Mouse (Mus musculus): ENCODE measurements around the gene Adra1b. TPM values are rescaled to one million over a fixed set of nuclear protein-coding genes. Genes with fewer than 3 reads are reported as not detected.

Adra1b gene
- total RNA-seq, 1 experiment: 0.71 TPM

- TF ChIP-seq ZNF384 (IDR thresholded peaks at IDR 0.05; ENCODE audit: low read depth, low read length) (no peak), MAFK (IDR thresholded peaks at IDR 0.05; ENCODE audit: insufficient read depth, low read depth, low read length) (no peak), ZC3H11A (IDR thresholded peaks at IDR 0.05; ENCODE audit: borderline replicate concordance, low read depth, low read length) (no peak)
- no peaks in the 10 kb centered on the region for H3K9me3 ChIP-seq (ENCODE audit: control insufficient read depth, insufficient read depth, low read depth, low read length)
- no peaks in the 10 kb centered on the region for H3K36me3 ChIP-seq (ENCODE audit: control insufficient read depth, insufficient read depth, low read length, poor library complexity, severe bottlenecking)
- no peaks in the 10 kb centered on the region for H3K4me1 ChIP-seq (ENCODE audit: control insufficient read depth in 2 of 2, insufficient read depth in 2 of 2, low read length in 2 of 2, poor library complexity in 1 of 2)
- in situ Hi-C loops (cut with MboI; ENCODE audit: low sequenced_read_pairs in 2 of 2, unreplicated experiment in 2 of 2): no loop called here
- no peak overlapping the region for H3K27ac ChIP-seq (ENCODE audit: insufficient read depth, low read depth, low read length, poor library complexity, severe bottlenecking)
- no peak for DNase-seq (ENCODE audit: low read depth, low spot score)
- H3K9ac ChIP-seq (ENCODE audit: insufficient read depth, low read depth, low read length, poor library complexity, severe bottlenecking): no peak overlapping the region
- no peak overlapping the region for H3K4me3 ChIP-seq (ENCODE audit: insufficient read depth in 1 of 2, low read depth in 1 of 2, low read length in 2 of 2, poor library complexity in 1 of 2, severe bottlenecking in 1 of 2)
Observed at GRCm38 (mm10) chr11:43795992-43796391, 105.0 kb downstream of the Adra1b start.

DNA sequence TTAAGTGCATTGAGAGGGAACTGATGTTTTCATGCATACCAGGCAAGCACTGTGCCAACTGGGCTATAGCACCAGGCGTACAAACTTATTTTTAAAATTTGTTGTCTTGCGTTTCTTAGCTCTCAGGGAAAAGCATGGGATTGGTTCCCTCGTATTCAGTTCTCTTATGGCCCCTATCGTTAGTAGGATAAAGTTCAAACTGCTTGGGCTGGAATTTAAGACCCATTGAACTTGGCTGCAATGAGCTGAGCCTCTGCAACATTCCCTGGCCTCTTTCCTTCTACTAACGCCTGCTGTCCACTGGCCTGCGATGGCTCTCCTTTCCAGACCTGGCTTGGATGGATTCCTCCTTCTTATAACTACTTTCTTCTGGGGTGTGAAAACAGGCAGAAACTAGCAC is 110.6 kb downstream of the Adra1b start:
- Histone ChIP-seq H3K4me1 (ENCODE audit: control insufficient read depth in 2 of 2, insufficient read depth in 2 of 2, low read length in 2 of 2, poor library complexity in 1 of 2) (no peaks in the 10 kb centered on the region), H3K9ac (ENCODE audit: insufficient read depth, low read depth, low read length, poor library complexity, severe bottlenecking) (no peak overlapping the region), H3K4me3 (ENCODE audit: insufficient read depth in 1 of 2, low read depth in 1 of 2, low read length in 2 of 2, poor library complexity in 1 of 2, severe bottlenecking in 1 of 2) (no peak overlapping the region), H3K36me3 (ENCODE audit: control insufficient read depth, insufficient read depth, low read length, poor library complexity, severe bottlenecking) (no peaks in the 10 kb centered on the region), H3K9me3 (ENCODE audit: control insufficient read depth, insufficient read depth, low read depth, low read length) (no peaks in the 10 kb centered on the region), H3K27ac (ENCODE audit: insufficient read depth, low read depth, low read length, poor library complexity, severe bottlenecking) (no peak overlapping the region)
- in situ Hi-C loops (cut with MboI; ENCODE audit: low sequenced_read_pairs in 2 of 2, unreplicated experiment in 2 of 2): no loop called here
- TF ChIP-seq MAFK (IDR thresholded peaks at IDR 0.05; ENCODE audit: insufficient read depth, low read depth, low read length): no peak
- no peak for TF ChIP-seq HCFC1 (IDR thresholded peaks at IDR 0.05; ENCODE audit: borderline replicate concordance, insufficient read depth, low read length)
- no peak for TF ChIP-seq ZNF384 (IDR thresholded peaks at IDR 0.05; ENCODE audit: low read depth, low read length)
- no peak for TF ChIP-seq CHD2 (IDR thresholded peaks at IDR 0.05; ENCODE audit: low read depth, low read length)
- TF ChIP-seq ZC3H11A (IDR thresholded peaks at IDR 0.05; ENCODE audit: borderline replicate concordance, low read depth, low read length): no peak
- DNase-seq (ENCODE audit: low read depth, low spot score): no peak

- no peaks in the 10 kb centered on the region for H3K9me3 ChIP-seq (ENCODE audit: control insufficient read depth, insufficient read depth, low read depth, low read length)
- in situ Hi-C loops (cut with MboI; ENCODE audit: low sequenced_read_pairs in 2 of 2, unreplicated experiment in 2 of 2): loop anchor here in 1 of 2 experiments (5.0 kb wide), 1 partner anchor 544 kb away; no protein-coding TSS in a partner anchor
- no peaks in the 10 kb centered on the region for H3K4me1 ChIP-seq (ENCODE audit: control insufficient read depth in 2 of 2, insufficient read depth in 2 of 2, low read length in 2 of 2, poor library complexity in 1 of 2)
- peak; percentile 46 for DNase-seq (ENCODE audit: low read depth, low spot score)
- no peak overlapping the region for H3K4me3 ChIP-seq (ENCODE audit: insufficient read depth in 1 of 2, low read depth in 1 of 2, low read length in 2 of 2, poor library complexity in 1 of 2, severe bottlenecking in 1 of 2)
- no peak overlapping the region for H3K27ac ChIP-seq (ENCODE audit: insufficient read depth, low read depth, low read length, poor library complexity, severe bottlenecking)
- no peaks in the 10 kb centered on the region for H3K36me3 ChIP-seq (ENCODE audit: control insufficient read depth, insufficient read depth, low read length, poor library complexity, severe bottlenecking)
- no peak for TF ChIP-seq MAFK (IDR thresholded peaks at IDR 0.05; ENCODE audit: insufficient read depth, low read depth, low read length)
- TF ChIP-seq CHD2 (IDR thresholded peaks at IDR 0.05; ENCODE audit: low read depth, low read length): no peak
- TF ChIP-seq HCFC1 (IDR thresholded peaks at IDR 0.05; ENCODE audit: borderline replicate concordance, insufficient read depth, low read length): no peak
- TF ChIP-seq ZC3H11A (IDR thresholded peaks at IDR 0.05; ENCODE audit: borderline replicate concordance, low read depth, low read length): peak; percentile 76
- TF ChIP-seq ZNF384 (IDR thresholded peaks at IDR 0.05; ENCODE audit: low read depth, low read length): no peak
- H3K9ac ChIP-seq (ENCODE audit: insufficient read depth, low read depth, low read length, poor library complexity, severe bottlenecking): no peak overlapping the region
Observed at GRCm38 (mm10) chr11:43783772-43784171, 117.2 kb downstream of the Adra1b start.

DNA sequence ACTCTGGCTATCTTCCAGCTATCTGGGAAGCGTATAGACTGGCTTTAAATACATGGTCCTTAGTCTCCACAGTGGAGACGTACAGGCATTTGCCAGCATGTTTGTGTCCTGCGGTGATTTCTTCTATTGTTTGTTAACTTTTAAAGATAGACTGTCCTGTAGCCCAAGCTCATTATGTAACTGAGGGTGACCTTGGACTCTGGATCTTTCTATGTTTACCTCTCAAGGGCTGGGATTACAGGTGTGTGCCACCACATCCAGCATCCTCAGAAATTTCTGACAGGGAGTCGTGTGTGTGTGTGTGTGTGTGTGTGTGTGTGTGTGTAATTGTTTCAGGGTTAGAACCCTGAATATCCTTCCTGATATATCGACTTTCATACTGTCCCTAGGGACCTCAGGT is 117.9 kb downstream of the Adra1b start:
- in situ Hi-C loops (cut with MboI; ENCODE audit: low sequenced_read_pairs in 2 of 2, unreplicated experiment in 2 of 2): loop anchor here in 1 of 2 experiments (5.0 kb wide), 1 partner anchor 544 kb away; no protein-coding TSS in a partner anchor
- no peaks in the 10 kb centered on the region for H3K4me1 ChIP-seq (ENCODE audit: control insufficient read depth in 2 of 2, insufficient read depth in 2 of 2, low read length in 2 of 2, poor library complexity in 1 of 2)
- TF ChIP-seq MAFK (IDR thresholded peaks at IDR 0.05; ENCODE audit: insufficient read depth, low read depth, low read length): no peak
- TF ChIP-seq ZC3H11A (IDR thresholded peaks at IDR 0.05; ENCODE audit: borderline replicate concordance, low read depth, low read length): no peak
- TF ChIP-seq CHD2 (IDR thresholded peaks at IDR 0.05; ENCODE audit: low read depth, low read length): no peak
- TF ChIP-seq ZNF384 (IDR thresholded peaks at IDR 0.05; ENCODE audit: low read depth, low read length): no peak
- no peak for TF ChIP-seq HCFC1 (IDR thresholded peaks at IDR 0.05; ENCODE audit: borderline replicate concordance, insufficient read depth, low read length)
- no peak for DNase-seq (ENCODE audit: low read depth, low spot score)
- H3K4me3 ChIP-seq (ENCODE audit: insufficient read depth in 1 of 2, low read depth in 1 of 2, low read length in 2 of 2, poor library complexity in 1 of 2, severe bottlenecking in 1 of 2): no peak overlapping the region
- H3K9ac ChIP-seq (ENCODE audit: insufficient read depth, low read depth, low read length, poor library complexity, severe bottlenecking): no peak overlapping the region
- no peaks in the 10 kb centered on the region for H3K9me3 ChIP-seq (ENCODE audit: control insufficient read depth, insufficient read depth, low read depth, low read length)
- H3K27ac ChIP-seq (ENCODE audit: insufficient read depth, low read depth, low read length, poor library complexity, severe bottlenecking): no peak overlapping the region
- H3K36me3 ChIP-seq (ENCODE audit: control insufficient read depth, insufficient read depth, low read length, poor library complexity, severe bottlenecking): no peaks in the 10 kb centered on the region

DNA sequence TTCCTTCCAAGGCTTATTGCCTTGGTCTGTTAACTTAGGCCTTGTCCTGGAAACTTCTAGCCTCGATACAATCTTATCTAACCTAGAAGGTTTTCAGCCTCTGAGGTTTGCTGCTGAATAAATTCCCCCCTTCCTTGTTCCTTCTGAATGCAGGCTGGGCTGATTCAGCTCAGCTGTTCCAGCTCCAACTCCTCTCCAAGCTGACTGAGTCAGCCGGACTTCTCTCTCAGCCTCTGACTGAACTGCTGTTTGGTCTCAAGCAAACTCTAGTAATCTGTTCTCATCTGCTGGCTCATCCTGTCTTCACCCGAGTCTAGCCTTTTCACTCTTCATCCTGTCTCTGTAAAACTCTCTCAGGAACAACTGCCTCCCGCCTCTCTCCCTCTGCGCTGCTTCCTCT is 121.5 kb downstream of the Adra1b start:
- Histone ChIP-seq H3K4me3 (ENCODE audit: insufficient read depth in 1 of 2, low read depth in 1 of 2, low read length in 2 of 2, poor library complexity in 1 of 2, severe bottlenecking in 1 of 2) (no peak overlapping the region), H3K9ac (ENCODE audit: insufficient read depth, low read depth, low read length, poor library complexity, severe bottlenecking) (no peak overlapping the region), H3K4me1 (ENCODE audit: control insufficient read depth in 2 of 2, insufficient read depth in 2 of 2, low read length in 2 of 2, poor library complexity in 1 of 2) (no peaks in the 10 kb centered on the region), H3K36me3 (ENCODE audit: control insufficient read depth, insufficient read depth, low read length, poor library complexity, severe bottlenecking) (no peaks in the 10 kb centered on the region), H3K27ac (ENCODE audit: insufficient read depth, low read depth, low read length, poor library complexity, severe bottlenecking) (no peak overlapping the region), H3K9me3 (ENCODE audit: control insufficient read depth, insufficient read depth, low read depth, low read length) (no peaks in the 10 kb centered on the region)
- DNase-seq (ENCODE audit: low read depth, low spot score): no peak
- TF ChIP-seq CHD2 (IDR thresholded peaks at IDR 0.05; ENCODE audit: low read depth, low read length) (no peak), ZC3H11A (IDR thresholded peaks at IDR 0.05; ENCODE audit: borderline replicate concordance, low read depth, low read length) (no peak), MAFK (IDR thresholded peaks at IDR 0.05; ENCODE audit: insufficient read depth, low read depth, low read length) (no peak), HCFC1 (IDR thresholded peaks at IDR 0.05; ENCODE audit: borderline replicate concordance, insufficient read depth, low read length) (no peak), ZNF384 (IDR thresholded peaks at IDR 0.05; ENCODE audit: low read depth, low read length) (no peak)
- in situ Hi-C loops (cut with MboI; ENCODE audit: low sequenced_read_pairs in 2 of 2, unreplicated experiment in 2 of 2): loop anchor here in 1 of 2 experiments (10.0 kb wide), 1 partner anchor 545 kb away; no protein-coding TSS in a partner anchor

Data from ES-E14 (cell line).